In genomic region chr8:117802299-117802689, GRCm38 (mm10) we compare ENCODE assay signal across 8 mouse cellular contexts. TPM values are rescaled to one million over a fixed set of nuclear protein-coding genes. Genes with fewer than 3 reads are reported as not detected.
DNase-seq lines count a peak whose midpoint lies in the region; ATAC-seq and TF ChIP-seq lines count a peak whose summit lies in the region.

No protein-coding gene starts in this region.

- H3K27ac ChIP-seq in heart, embryonic 14.5 days (replicated peaks in 1 of 2; ENCODE audit: control insufficient read depth in 1 of 2, insufficient read depth in 1 of 2, low read depth in 2 of 2, low read length in 2 of 2): peak overlapping the region; percentile 74 to 78
- H3K27ac ChIP-seq in liver, embryonic 11.5 days (ENCODE audit: low read depth, low read length): 0 out of 2 replicates have a peak overlapping the region, but pooled peaks have one; percentile 61
- peak overlapping the region; percentile 66 for H3K27ac ChIP-seq in stomach, embryonic 14.5 days (ENCODE audit: low read length)

- peak; percentile 35 for ATAC-seq in heart, embryonic 14.5 days (ENCODE audit: insufficient number of reproducible peaks, insufficient read depth, low FRiP score, low read depth)
- peak; percentile 20 for ATAC-seq in erythroid progenitor cell, adult 5-6 weeks (replicated peaks; ENCODE audit: low FRiP score, poor library complexity, severe bottlenecking)
- peak; percentile 51 for ATAC-seq in liver, embryonic 11.5 days (replicated peaks; ENCODE audit: low FRiP score)
- peak; percentile 42 for ATAC-seq in stomach, embryonic 14.5 days (ENCODE audit: insufficient number of reproducible peaks, insufficient read depth, low FRiP score, low read depth)

- H3K9me3 ChIP-seq in heart, embryonic 14.5 days (ENCODE audit: control insufficient read depth, low read length): no peaks in the 10 kb centered on the region
- H3K9me3 ChIP-seq in E14TG2a.4 (ENCODE audit: low read length): 0 out of 2 replicates have a peak, but pooled peaks cover 8% of the 10 kb centered on the region
- no peaks in the 10 kb centered on the region for H3K9me3 ChIP-seq in liver, embryonic 11.5 days (ENCODE audit: control insufficient read depth, low read length)
- H3K9me3 ChIP-seq in stomach, embryonic 14.5 days (ENCODE audit: control insufficient read depth, low read depth, low read length): no peaks in the 10 kb centered on the region

- peak overlapping the region; percentile 82 for H3K4me2 ChIP-seq in heart, embryonic 14.5 days (ENCODE audit: low read length)
- peak overlapping the region; percentile 67 for H3K4me2 ChIP-seq in liver, embryonic 11.5 days
- H3K4me2 ChIP-seq in stomach, embryonic 14.5 days (replicated peaks; ENCODE audit: low read depth, low read length): peak overlapping the region; percentile 62

- no peak for TF ChIP-seq CTCF in E14TG2a.4 (conservative IDR thresholded peaks at IDR 0.05; ENCODE audit: low read length)

- no peaks in the 10 kb centered on the region for H3K27me3 ChIP-seq in heart, embryonic 14.5 days (ENCODE audit: control insufficient read depth, insufficient read depth, low read length)
- peaks cover 14% of the 10 kb centered on the region; the same call in 1 of the 2 replicates for H3K27me3 ChIP-seq in E14TG2a.4 (ENCODE audit: insufficient read depth, low read length)
- H3K27me3 ChIP-seq in liver, embryonic 11.5 days (replicated peaks; ENCODE audit: control insufficient read depth, insufficient read depth, low read length): no peaks in the 10 kb centered on the region
- no peaks in the 10 kb centered on the region for H3K27me3 ChIP-seq in stomach, embryonic 14.5 days (ENCODE audit: control insufficient read depth, insufficient read depth, low read length)

- H3K4me3 ChIP-seq in heart, embryonic 14.5 days (ENCODE audit: control insufficient read depth in 1 of 2, insufficient read depth in 1 of 2, low read depth in 1 of 2, low read length in 2 of 2): peak overlapping the region; percentile 69 to 79
- H3K4me3 ChIP-seq in E14TG2a.4 (replicated peaks; ENCODE audit: low read length): peak overlapping the region; percentile 97
- H3K4me3 ChIP-seq in liver, embryonic 11.5 days (ENCODE audit: low read depth, low read length): peak overlapping the region; percentile 92
- peak overlapping the region; percentile 81 for H3K4me3 ChIP-seq in stomach, embryonic 14.5 days (ENCODE audit: low read depth, low read length)

- DNase-seq in heart, adult 18-20 months: no peak
- DNase-seq in liver, embryonic 11.5 days (ENCODE audit: low spot score): no peak
- no peak for DNase-seq in spleen, adult 18-20 months
- DNase-seq in urinary bladder, adult 2 months (ENCODE audit: low spot score): no peak

- peaks cover 9 to 17% of the 10 kb centered on the region in 2 experiments for H3K4me1 ChIP-seq in heart, embryonic 14.5 days (ENCODE audit: control insufficient read depth in 2 of 2, insufficient read depth in 2 of 2, low read length in 2 of 2)
- H3K4me1 ChIP-seq in E14TG2a.4 (replicated peaks; ENCODE audit: low read depth, low read length): peaks cover 46% of the 10 kb centered on the region
- peaks cover 11% of the 10 kb centered on the region for H3K4me1 ChIP-seq in liver, embryonic 11.5 days (replicated peaks; ENCODE audit: control insufficient read depth, insufficient read depth, low read length)
- H3K4me1 ChIP-seq in stomach, embryonic 14.5 days (ENCODE audit: control insufficient read depth, insufficient read depth, low read length): peaks cover 10% of the 10 kb centered on the region; the same call in 1 of the 2 replicates

- peak overlapping the region; percentile 58 for H3K9ac ChIP-seq in heart, embryonic 14.5 days (ENCODE audit: low read length)
- peak overlapping the region; percentile 96 for H3K9ac ChIP-seq in liver, embryonic 11.5 days (ENCODE audit: low read depth, low read length)
- H3K9ac ChIP-seq in stomach, embryonic 14.5 days (replicated peaks; ENCODE audit: low read depth, low read length): peak overlapping the region; percentile 31; the same call in 1 of the 2 replicates

- peaks cover 19% of the 10 kb centered on the region for H3K36me3 ChIP-seq in heart, embryonic 14.5 days (ENCODE audit: control insufficient read depth, insufficient read depth, low read length)
- peaks cover 29% of the 10 kb centered on the region for H3K36me3 ChIP-seq in E14TG2a.4 (ENCODE audit: insufficient read depth, low read length)
- H3K36me3 ChIP-seq in liver, embryonic 11.5 days (ENCODE audit: control insufficient read depth, insufficient read depth, low read length): peaks cover 9% of the 10 kb centered on the region
- peaks cover 7% of the 10 kb centered on the region; the same call in 1 of the 2 replicates for H3K36me3 ChIP-seq in stomach, embryonic 14.5 days (ENCODE audit: control insufficient read depth, insufficient read depth, low read length)

- WGBS in heart, embryonic 14.5 days: 3% methylated on average over 11 of the region's 11 CpGs
- WGBS in liver, embryonic 11.5 days: 4% methylated on average over 11 of the region's 11 CpGs
- 1% methylated on average over 11 of the region's 11 CpGs for WGBS in stomach, embryonic 14.5 days

RNA-seq across cellular contexts. Expression of gene Mphosph6, which starts 0.6 kb away (rescaled TPM):
- 29.9 and 32.4 TPM in 2 replicates for polyA plus RNA-seq in heart, embryonic 14.5 days (2014; fragmentation: Nextera tagmentation; extraction: Ambion mirVana)
- 1 to 10 TPM; 7.5 to 7.6 TPM for total RNA-seq in heart, adult 18-20 months (2021)
- 24.3 and 25.2 TPM in 2 replicates for total RNA-seq in erythroid progenitor cell, adult 5-6 weeks (2015; ENCODE audit: low replicate concordance)
- total RNA-seq in erythroid progenitor cell, adult 5-6 weeks (2017; ENCODE audit: low replicate concordance): 11.0 and 17.0 TPM in 2 replicates
- polyA plus RNA-seq in liver, embryonic 11.5 days (2014; fragmentation: Nextera tagmentation; extraction: Ambion mirVana): 83.7 and 89.8 TPM in 2 replicates
- 60.1 and 61.4 TPM in 2 replicates for polyA plus RNA-seq in stomach, embryonic 14.5 days (2014; fragmentation: Nextera tagmentation; extraction: Ambion mirVana)
- 22.3 and 23.6 TPM in 2 replicates for polyA plus RNA-seq in urinary bladder, adult 2 months (2012; rRNA removed)

Comparison
In these comparisons a context has a peak if more than half of its experiments do, and no peak if none do; other contexts are left out.
1. H3K9ac ChIP-seq: peak in every context shown above with its lines; median percentile 96 in liver, embryonic 11.5 days; 58 in heart, embryonic 14.5 days; 31 in stomach, embryonic 14.5 days.